Mouse (Mus musculus) thymus, adult 2 months (tissue): ENCODE data around the gene Map7.

Source experiments
- CTCF ChIP-seq: fragments of 200-500 bp; IDR thresholded peaks from 2 replicates; pipeline ENCODE4 v1.5.1; 2012; ENCODE audit warnings: mild to moderate bottlenecking, control low read depth, low read length, moderate library complexity, borderline replicate concordance; ENCODE audit not compliant: control insufficient read depth, poor library complexity, insufficient read depth; ENCODE audit errors: extremely low read depth
- POLR2A ChIP-seq: fragments of 200-500 bp; IDR thresholded peaks from 2 replicates; pipeline ENCODE4 v1.6.1; 2012; ENCODE audit warnings: mild to moderate bottlenecking, low read length, control low read depth, moderate library complexity; ENCODE audit not compliant: control insufficient read depth, poor library complexity, insufficient read depth; ENCODE audit errors: extremely low read depth

GRCm38 (mm10) chr10:20152131-20152530, 3.9 kb downstream of the Map7 start:
- TF ChIP-seq CTCF: no peak
- no peak for TF ChIP-seq POLR2A
